Mouse (Mus musculus) lung, adult 2 months (tissue): ENCODE data around the gene Smim24. TPM values are rescaled to one million over a fixed set of nuclear protein-coding genes. Genes with fewer than 3 reads are reported as not detected.

ENCODE experiments used
- DNase-seq: peaks from one replicate; pipeline ENCODE4 v3.0.0; 2022
- H3K4me1 ChIP-seq: fragments of 200-500 bp; 2 replicates; pipeline ENCODE4 v1.6.1; 2011; ENCODE audit warnings: low read length; ENCODE audit not compliant: control insufficient read depth, insufficient read depth
- H3K4me3 ChIP-seq: fragments of 200-500 bp; replicated peaks from 2 replicates; pipeline ENCODE3; 2011; ENCODE audit warnings: low read depth, mild to moderate bottlenecking, control low read depth, low read length; ENCODE audit errors: extremely low read depth
- CTCF ChIP-seq: fragments of 200-500 bp; IDR thresholded peaks from 2 replicates; pipeline ENCODE4 v1.5.1; 2011; ENCODE audit warnings: mild to moderate bottlenecking, low read length, control low read depth; ENCODE audit not compliant: insufficient read depth
- POLR2A ChIP-seq: fragments of 200-500 bp; IDR thresholded peaks from 2 replicates; pipeline ENCODE4 v1.6.1; 2011; ENCODE audit warnings: low read depth, mild to moderate bottlenecking, control low read depth, low read length, borderline replicate concordance; ENCODE audit errors: extremely low read depth
- WGBS: fragments of 180-500 bp; shearing (Covaris S2); methylation state at CpG from one replicate; pipeline ENCODE4 v1.1.7; 2018; 5-methylcytosine and 5-hydroxymethylcytosine counted together
- polyA plus RNA-seq: library from polyadenylated mRNA; depleted of rRNA; stranded (reverse); fragments of >200 nt; gene quantifications from 2 replicates; pipeline ENCODE4 v1.2.3, GENCODE M21; 2012

The Smim24 gene
- polyA plus RNA-seq, 1 experiment: 8.8 TPM

DNA sequence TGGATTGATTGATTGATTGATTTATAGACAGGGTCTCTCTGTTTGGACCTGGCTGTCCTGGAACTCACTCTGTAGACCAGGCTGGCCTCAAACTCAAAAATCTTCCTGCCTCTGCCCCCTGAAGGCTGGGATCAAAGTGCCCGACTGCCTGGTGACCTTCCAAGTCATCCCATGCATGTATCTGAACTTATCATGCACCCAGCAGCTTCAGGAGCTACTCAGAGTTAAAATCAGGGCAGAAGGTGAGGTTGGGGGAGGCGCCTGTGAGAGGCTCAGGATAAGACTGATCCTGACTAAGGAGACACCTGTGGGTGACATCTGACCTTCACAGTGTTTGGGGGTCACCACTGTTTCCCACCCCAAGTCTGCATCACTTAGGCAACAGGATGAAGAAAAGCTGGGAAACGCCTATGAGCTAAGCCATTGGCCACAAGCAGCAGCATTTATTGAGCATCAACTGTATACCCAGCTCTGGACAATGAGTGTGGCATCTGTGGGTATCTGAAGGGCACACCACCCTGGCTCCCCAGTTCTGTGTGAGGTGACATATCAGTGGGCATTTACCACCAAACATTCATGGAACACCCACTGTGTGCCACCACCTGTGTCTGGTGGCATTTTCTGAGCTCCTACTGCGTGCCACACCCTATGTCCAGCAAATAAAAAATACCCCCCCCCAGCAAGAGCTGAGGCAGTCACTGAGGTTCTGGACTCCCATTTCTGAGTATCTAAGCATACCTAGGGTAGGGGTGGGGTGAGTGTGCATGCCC lies 30.8 kb downstream of the Smim24 start:
- DNase-seq: no peak
- no peak for TF ChIP-seq POLR2A
- TF ChIP-seq CTCF: no peak
- no peak overlapping the region for H3K4me3 ChIP-seq
- H3K4me1 ChIP-seq: peaks cover 45% of the 10 kb centered on the region
- WGBS: 67% methylated on average over 4 of the region's 4 CpGs

DNA sequence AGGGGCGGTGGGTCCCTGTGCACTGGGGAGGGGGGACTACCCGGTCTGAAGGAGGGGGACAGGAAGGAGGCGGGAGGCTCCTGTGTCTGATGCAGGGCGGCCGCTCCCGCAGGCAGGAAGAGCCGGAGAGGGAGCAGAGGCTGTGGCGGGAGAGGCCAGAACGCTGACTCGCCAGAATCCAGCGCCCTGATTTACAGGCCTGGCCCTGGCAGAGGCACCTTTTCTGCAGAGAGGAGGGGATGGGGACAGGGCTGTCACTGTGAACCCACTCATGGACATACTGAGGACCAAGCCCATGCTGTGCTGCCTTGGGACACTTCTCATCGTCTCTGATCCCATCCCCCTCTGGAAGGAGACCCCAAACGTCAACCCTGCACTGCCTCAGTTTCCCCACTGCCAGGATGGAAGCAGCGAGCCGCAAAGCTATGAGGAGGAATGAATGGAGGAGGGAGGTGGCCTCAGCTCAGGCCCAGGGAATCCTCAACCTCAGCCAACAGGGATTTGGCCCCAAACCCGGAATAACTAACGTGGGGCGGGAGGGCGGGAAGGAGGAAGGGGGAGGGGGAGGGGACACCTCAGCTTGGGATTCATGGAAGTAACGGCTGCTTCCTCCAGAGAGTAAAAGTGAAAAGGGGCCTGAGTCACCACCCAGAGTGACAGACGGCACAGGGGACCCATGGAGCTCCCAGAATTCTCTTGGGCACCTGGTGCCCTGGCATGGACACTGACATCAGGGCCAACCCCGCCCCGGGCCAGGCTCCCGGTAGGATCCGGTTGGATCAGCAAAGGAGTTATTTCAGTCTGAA lies 31.6 kb downstream of the Smim24 start:
- Histone ChIP-seq H3K4me3 (peak overlapping the region; percentile 1), H3K4me1 (peaks cover 38% of the 10 kb centered on the region)
- TF ChIP-seq POLR2A (no peak), CTCF (no peak)
- WGBS: 8% methylated on average over 25 of the region's 25 CpGs
- peak; percentile 48 for DNase-seq

DNA sequence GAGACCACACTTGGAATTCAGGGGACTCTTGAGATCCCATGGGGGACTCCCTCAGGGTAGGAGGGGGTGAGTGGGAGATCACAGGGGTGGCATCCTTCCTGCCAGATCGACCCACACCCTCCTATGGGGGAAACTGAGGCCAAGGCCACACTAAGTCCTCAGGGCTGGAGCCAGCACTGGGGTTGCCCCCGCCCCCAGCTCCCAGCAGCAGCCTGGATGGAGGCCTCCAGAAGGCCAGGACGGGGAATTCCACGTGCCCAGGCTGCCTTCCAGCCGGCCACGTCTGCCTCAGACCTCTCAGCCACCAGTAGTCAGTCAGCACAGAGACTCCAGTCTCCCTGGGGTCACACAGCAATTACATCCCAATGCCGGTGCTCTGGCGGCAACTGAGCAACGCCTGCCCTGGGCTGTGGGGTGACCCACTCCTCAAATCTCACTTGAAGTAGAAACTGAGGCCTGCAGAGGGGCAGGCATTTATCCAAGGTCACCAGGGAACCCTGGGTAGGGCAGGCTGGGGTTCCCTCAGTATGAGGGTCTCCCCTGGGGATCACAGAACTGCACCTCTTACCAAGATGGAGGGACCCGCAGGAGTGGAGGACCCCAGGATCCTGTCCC lies 32.5 kb downstream of the Smim24 start:
- peak; percentile 31 for DNase-seq
- TF ChIP-seq POLR2A (no peak), CTCF (no peak)
- Histone ChIP-seq H3K4me1 (peaks cover 30% of the 10 kb centered on the region), H3K4me3 (peak overlapping the region; percentile 7)
- WGBS: 28% methylated on average over 10 of the region's 10 CpGs

DNA sequence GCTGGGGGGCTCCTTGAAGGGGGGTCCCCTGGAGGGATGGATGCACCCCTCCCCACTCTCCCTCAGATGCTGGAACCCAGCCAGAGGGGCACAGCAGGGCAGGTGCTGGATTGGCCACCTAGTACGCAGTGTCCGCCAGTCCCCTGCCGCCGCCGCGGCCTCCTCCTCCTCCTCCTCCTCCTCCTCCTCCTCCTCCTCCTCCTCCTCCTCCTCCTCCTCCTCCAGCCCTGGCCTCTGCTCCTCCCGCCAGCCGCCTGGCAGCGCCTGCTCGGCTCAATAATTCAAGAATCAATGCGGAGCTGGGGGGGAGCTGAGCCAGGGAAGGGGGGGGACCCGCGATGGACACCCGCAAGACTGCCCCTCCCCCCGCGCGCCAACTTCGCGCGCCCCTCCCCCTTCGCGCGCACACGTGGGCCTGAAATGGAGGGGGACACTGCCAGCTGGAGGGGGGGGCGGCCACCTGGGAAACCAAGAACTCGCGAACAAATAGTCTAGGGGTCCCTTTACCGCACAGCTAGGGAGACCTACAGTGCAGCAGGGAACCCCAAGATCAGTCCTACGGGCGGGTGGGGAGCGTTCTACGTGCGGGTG lies 33.3 kb downstream of the Smim24 start:
- Histone ChIP-seq H3K4me3 (peak overlapping the region; percentile 78), H3K4me1 (peaks cover 25% of the 10 kb centered on the region)
- WGBS: 1% methylated on average over 26 of the region's 33 CpGs
- DNase-seq: peak; percentile 36
- TF ChIP-seq CTCF: no peak
- no peak for TF ChIP-seq POLR2A

DNA sequence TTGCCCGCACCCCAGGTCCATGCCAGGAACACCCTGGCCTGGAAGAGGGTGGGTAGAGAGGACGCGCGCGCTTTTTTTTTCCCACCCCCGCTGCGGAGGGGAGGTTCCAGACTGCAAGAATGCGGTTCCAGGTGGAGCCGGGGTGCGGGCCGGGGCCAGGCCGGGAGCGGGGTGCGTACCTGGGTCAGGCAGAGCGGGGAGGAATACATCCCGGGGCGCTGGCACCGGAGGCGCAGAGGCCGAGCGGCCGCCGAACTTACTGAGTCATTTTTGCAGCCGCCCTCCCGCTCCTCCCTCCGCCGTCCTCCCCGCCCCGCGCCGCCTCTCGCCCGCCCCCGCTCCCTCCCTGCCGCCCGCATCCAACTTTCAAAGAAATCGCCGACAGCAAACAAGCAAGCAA lies 34.0 kb downstream of the Smim24 start:
- peak overlapping the region; percentile 78 for H3K4me3 ChIP-seq
- TF ChIP-seq CTCF (no peak), POLR2A (peak; percentile 68; the same call in 1 of the 2 replicates)
- peak; percentile 76 for DNase-seq
- peaks cover 29% of the 10 kb centered on the region for H3K4me1 ChIP-seq
- WGBS: under 1% methylated on average over 37 of the region's 38 CpGs

DNA sequence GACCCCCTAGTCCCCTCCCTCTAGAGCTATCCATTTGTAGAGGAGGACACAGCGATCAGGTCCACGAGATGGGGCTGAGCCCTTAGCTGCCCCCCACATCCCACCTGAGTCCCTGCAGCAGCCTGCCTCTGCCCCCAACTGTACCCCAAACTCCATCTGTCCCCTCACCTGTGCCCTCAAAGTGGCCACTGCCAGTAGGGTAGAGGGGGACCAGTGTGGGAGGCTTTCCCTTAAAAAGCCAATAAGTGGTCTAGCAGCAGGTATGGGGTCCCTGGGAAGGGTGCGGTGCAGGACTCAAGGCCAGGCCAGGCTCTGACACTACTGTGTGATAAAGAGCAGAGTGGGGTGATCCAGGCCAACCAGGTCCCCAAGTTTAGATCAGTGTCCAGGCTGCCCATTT lies 34.5 kb downstream of the Smim24 start:
- WGBS: 36% methylated on average over 3 of the region's 3 CpGs
- Histone ChIP-seq H3K4me3 (peak overlapping the region; percentile 44), H3K4me1 (peaks cover 28% of the 10 kb centered on the region)
- no peak for DNase-seq
- TF ChIP-seq POLR2A (no peak), CTCF (no peak)

DNA sequence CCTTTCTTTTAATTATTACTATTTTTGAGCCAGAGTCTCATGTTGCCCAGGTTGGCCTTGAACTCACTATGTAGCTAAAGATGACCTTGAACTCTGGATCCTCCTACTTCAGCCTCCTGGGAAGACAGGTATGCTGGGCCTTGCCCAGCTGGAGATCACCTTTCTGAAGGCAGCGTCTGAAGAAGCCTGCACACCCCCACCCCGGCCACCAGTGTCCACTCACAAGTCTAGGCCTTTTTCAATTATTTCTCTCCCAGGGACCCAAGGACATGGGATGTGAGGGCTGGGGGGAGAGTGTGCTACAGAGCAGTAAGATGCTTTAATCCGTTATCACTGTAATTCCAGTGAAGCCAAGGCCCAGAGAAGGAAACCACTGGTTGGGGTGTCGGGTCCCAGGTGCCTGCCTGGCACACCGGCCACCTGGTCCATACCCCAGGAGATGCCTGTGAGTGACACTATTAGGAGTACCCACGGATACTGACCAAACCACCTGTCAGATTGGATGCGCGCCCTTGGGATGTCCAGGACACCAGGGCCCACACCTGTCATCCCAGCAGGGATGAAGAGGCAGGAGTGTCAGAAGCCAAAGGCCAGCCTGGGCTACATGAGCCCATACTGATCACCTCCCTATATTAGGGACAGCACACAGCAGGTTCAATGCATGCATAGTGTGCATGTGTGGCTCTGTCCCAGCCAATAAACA lies 35.1 kb downstream of the Smim24 start:
- no peak for TF ChIP-seq CTCF
- Histone ChIP-seq H3K4me1 (peaks cover 27% of the 10 kb centered on the region), H3K4me3 (no peak overlapping the region)
- DNase-seq: peak; percentile 10
- 86% methylated on average over 8 of the region's 8 CpGs for WGBS

DNA sequence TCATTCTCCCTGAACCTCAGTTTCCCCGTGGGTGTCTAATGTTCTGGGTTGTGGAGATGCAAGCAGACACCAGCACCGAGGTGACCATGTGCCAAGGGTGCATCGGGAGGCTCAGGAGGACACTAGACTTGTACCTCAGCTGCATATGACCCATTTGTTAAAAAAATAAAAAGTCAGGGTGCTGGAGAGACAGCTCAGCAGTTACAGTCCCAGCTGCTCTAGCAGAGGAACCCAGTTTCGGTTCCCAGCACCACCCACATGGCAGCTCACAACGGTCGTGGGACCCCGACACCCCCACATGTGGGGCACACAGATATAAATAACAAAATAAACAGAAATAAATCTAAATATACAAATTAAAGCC lies 35.6 kb downstream of the Smim24 start:
- 87% methylated on average over 7 of the region's 7 CpGs for WGBS
- no peak overlapping the region for H3K4me3 ChIP-seq
- H3K4me1 ChIP-seq: peaks cover 31% of the 10 kb centered on the region
- TF ChIP-seq POLR2A (no peak), CTCF (no peak)
- DNase-seq: no peak

DNA sequence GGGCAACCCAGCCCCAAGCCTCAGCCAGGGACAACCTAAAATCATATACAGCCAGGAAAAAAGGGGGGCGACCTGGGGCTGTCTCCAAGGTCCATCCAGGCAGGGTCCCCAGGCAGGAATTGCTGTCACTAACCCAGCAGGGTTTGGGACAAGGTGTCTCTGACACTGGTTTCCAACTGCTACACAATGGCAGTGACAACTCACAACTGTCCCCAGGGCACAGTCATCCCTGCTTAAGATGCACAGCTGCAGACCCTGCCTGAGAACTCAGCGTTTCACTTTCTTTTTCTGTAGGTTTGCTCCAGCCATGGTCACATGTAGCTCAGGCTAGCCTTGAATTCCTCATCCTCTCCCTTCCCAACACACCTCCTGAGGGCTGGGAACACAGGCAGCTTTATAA lies 36.2 kb downstream of the Smim24 start:
- TF ChIP-seq POLR2A (no peak), CTCF (no peak)
- DNase-seq: peak; percentile 8
- WGBS: 48% methylated on average over 2 of the region's 2 CpGs
- Histone ChIP-seq H3K4me1 (peaks cover 30% of the 10 kb centered on the region), H3K4me3 (no peak overlapping the region)
